Mouse (Mus musculus): ENCODE results near the gene Olfr1412. TPM values are rescaled to one million over a fixed set of nuclear protein-coding genes. Genes with fewer than 3 reads are reported as not detected.

The Olfr1412 gene
- total RNA-seq, 2 experiments from 2014 or later, result not detected

DNA sequence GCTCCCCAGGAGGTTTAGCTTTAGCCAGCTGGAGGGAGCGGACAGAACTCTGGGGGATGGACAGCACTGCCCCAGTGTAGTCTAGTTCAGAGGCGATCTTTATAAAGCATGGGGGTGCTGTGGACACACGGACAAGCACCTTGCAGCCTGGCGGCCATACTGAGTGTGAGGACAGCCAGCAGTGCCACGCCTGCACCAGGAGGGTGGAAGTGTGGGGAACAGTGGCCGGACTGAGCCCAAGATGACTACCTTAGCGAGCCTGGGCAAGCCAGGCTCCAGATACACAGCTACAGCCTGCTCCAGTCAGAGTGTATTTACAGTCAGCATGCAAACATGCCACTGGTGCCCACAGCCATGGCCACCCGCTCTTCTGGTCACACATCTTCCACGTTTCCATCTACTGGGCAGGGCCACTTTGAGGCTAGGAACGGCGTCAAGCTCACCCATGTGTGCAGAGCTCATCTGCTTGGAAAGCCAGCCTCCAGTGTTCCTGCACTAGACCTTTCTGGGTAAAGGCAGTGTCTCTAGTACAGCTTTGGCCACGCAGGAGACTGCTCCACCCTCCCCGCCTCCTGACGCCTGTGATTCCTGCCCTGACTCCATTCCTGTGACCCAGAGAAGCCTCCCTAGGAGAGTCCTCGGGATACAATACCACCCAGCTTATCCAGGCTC lies 52.1 kb downstream of the Olfr1412 start:
- no peak for ATAC-seq (replicated peaks; ENCODE audit: poor library complexity)

DNA sequence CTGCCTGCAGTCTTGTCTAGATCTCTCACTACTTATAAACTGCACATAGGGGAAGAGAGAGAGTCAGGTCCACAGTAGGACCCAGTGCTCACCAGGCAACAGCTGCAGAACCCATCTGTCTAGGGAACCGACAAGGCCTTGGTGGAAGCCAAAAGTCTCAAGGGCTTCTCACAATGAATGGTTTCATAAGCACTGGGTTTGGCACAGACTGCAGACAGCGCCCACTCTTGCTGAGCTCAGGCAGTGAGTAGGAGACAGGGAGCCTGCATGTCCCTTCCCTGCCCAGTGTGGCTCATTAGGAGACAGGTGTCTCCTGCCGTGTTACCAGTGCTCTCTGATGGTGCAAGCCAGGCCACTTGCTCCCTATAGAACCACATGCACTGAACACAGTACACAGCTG lies 52.6 kb downstream of the Olfr1412 start:
- ATAC-seq (replicated peaks; ENCODE audit: poor library complexity), result no peak

DNA sequence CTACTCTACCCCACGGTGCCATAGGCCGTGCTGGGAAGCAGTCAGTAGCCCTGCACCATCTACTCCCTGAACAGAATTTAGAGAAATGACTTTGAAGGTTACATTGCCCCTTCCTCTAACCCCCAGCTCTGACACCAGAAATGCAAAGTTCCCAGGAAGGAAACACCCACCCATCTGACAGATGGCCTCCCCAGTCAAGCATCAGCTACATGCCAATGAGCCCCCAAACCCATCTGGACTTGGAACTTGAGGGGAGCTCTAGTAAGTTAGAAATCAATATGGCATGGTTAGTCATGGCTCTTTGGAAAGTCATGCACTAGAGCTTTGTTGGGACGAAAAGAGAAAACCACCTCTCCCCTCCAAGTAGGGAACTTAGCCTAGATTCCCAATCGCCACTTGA lies 53.2 kb downstream of the Olfr1412 start:
- ATAC-seq (replicated peaks; ENCODE audit: poor library complexity), result no peak

DNA sequence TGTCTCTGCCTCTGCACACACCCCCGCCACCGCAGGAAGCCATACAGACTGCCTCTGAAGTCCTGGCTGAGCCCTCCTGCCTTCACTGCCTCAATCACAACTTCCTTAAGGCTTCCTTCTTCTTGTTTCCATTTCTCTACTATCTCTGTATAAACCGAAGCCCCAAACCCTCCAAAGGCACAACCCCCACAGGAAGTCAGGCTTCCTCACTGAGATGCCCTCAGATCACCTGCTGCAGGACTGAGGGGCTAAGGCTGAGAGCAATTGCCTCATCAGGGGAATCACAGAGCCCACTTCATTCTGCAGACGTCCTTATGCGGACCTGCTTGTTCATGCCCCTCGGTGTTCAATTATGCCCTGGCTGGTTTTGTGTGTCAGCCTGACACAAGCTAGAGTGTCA lies 54.8 kb downstream of the Olfr1412 start:
- no peak; the same call in 1 of the 2 replicates for ATAC-seq (replicated peaks; ENCODE audit: poor library complexity)

Other genes with a start within 250 kb of the Olfr1412 start
- gene Ndufa10, start 111.9 kb upstream of the Olfr1412 start, total RNA-seq (2015), result 175 TPM in 2 replicates
- 101 and 110 TPM in 2 replicates for gene Ndufa10, start 111.9 kb upstream of the Olfr1412 start, total RNA-seq (2017)
- not detected in 2 replicates for gene Olfr1416, start 100.7 kb upstream of the Olfr1412 start, total RNA-seq (2015)
- gene Olfr1416, start 100.7 kb upstream of the Olfr1412 start, total RNA-seq (2017), result not detected in 2 replicates
- not detected in 2 replicates for gene Olfr1415, start 89.7 kb upstream of the Olfr1412 start, total RNA-seq (2015)
- not detected in 2 replicates for gene Olfr1415, start 89.7 kb upstream of the Olfr1412 start, total RNA-seq (2017)
- not detected in 2 replicates for gene Olfr1414, start 67.1 kb upstream of the Olfr1412 start, total RNA-seq (2015)
- gene Olfr1414, start 67.1 kb upstream of the Olfr1412 start, total RNA-seq (2017), result not detected in 2 replicates
- gene Olfr1413, start 14.5 kb upstream of the Olfr1412 start, total RNA-seq (2015), result not detected in 2 replicates
- not detected in 2 replicates for gene Olfr1413, start 14.5 kb upstream of the Olfr1412 start, total RNA-seq (2017)
- not detected in 2 replicates for gene Olfr1411, start 8.6 kb downstream of the Olfr1412 start, total RNA-seq (2015)
- not detected in 2 replicates for gene Olfr1411, start 8.6 kb downstream of the Olfr1412 start, total RNA-seq (2017)
- gene Olfr1410, start 20.0 kb downstream of the Olfr1412 start, total RNA-seq (2015), result not detected in 2 replicates
- gene Olfr1410, start 20.0 kb downstream of the Olfr1412 start, total RNA-seq (2017), result not detected in 2 replicates
- gene Olfr12, start 32.0 kb downstream of the Olfr1412 start, total RNA-seq (2015), result not detected in 2 replicates
- not detected in 2 replicates for gene Olfr12, start 32.0 kb downstream of the Olfr1412 start, total RNA-seq (2017)
- gene Cops9, start 56.2 kb downstream of the Olfr1412 start, total RNA-seq (2015), result 149 and 186 TPM in 2 replicates
- 108 and 180 TPM in 2 replicates for gene Cops9, start 56.2 kb downstream of the Olfr1412 start, total RNA-seq (2017)
- 2.4 and 5.2 TPM in 2 replicates for gene Otos, start 63.1 kb downstream of the Olfr1412 start, total RNA-seq (2015)
- 2.7 and 5.0 TPM in 2 replicates for gene Otos, start 63.1 kb downstream of the Olfr1412 start, total RNA-seq (2017)
- 41.5 and 51.3 TPM in 2 replicates for gene Gpc1, start 245.9 kb downstream of the Olfr1412 start, total RNA-seq (2015)
- gene Gpc1, start 245.9 kb downstream of the Olfr1412 start, total RNA-seq (2017), result 58.8 and 70.5 TPM in 2 replicates

All from megakaryocyte progenitor cell, adult 5-6 weeks (primary cell).